Mouse (Mus musculus) kidney, embryonic 15.5 days (tissue): ENCODE results near the gene Bcl11a. TPM values are rescaled to one million over a fixed set of nuclear protein-coding genes. Genes with fewer than 3 reads are reported as not detected.

ENCODE experiments used
- ATAC-seq: fragments of 200-750 bp; cut with Nextera tagmentation; replicated peaks from 2 replicates; pipeline ENCODE4 v1.8.0; 2017; ENCODE audit warnings: moderate TSS enrichment; ENCODE audit not compliant: low FRiP score
- H3K27ac ChIP-seq: fragments of 300-500 bp; sonication (generic); 2 replicates; pipeline ENCODE4 v1.5.1; 2015; ENCODE audit warnings: mild to moderate bottlenecking, inconsistent platforms
- H3K27me3 ChIP-seq: fragments of 300-500 bp; sonication (generic); 2 replicates; pipeline ENCODE4 v1.6.1; 2015; ENCODE audit warnings: inconsistent platforms
- H3K36me3 ChIP-seq: fragments of 300-500 bp; sonication (generic); 2 replicates; pipeline ENCODE4 v1.6.1; 2015; ENCODE audit warnings: inconsistent platforms
- H3K4me1 ChIP-seq: fragments of 300-500 bp; sonication (generic); 2 replicates; pipeline ENCODE4 v1.6.1; 2015; ENCODE audit warnings: inconsistent platforms
- H3K4me2 ChIP-seq: fragments of 300-500 bp; sonication (generic); 2 replicates; pipeline ENCODE4 v1.6.1; 2015; ENCODE audit warnings: moderate library complexity, mild to moderate bottlenecking, inconsistent platforms
- H3K4me3 ChIP-seq: fragments of 300-500 bp; sonication (generic); replicated peaks from 2 replicates; pipeline ENCODE4 v1.5.1; 2015; ENCODE audit warnings: mild to moderate bottlenecking, inconsistent platforms
- H3K9ac ChIP-seq: fragments of 300-500 bp; sonication (generic); 2 replicates; pipeline ENCODE4 v1.6.1; 2015; ENCODE audit warnings: mild to moderate bottlenecking, inconsistent platforms
- H3K9me3 ChIP-seq: fragments of 300-500 bp; sonication (generic); replicated peaks from 2 replicates; pipeline ENCODE4 v1.6.1; 2016; ENCODE audit warnings: inconsistent platforms
- WGBS: fragments of 180-500 bp; shearing (Covaris S2); methylation state at CpG from one replicate; pipeline ENCODE4 v1.1.7; 2015; ENCODE audit warnings: mixed read lengths; 5-methylcytosine and 5-hydroxymethylcytosine counted together
- polyA plus RNA-seq: library from polyadenylated mRNA; unstranded; fragments of >200 nt; fragmentation: Nextera tagmentation; extraction: Ambion mirVana; gene quantifications from 2 replicates; pipeline ENCODE4 v1.2.1, GENCODE M21; 2015

The Bcl11a gene
- polyA plus RNA-seq, 1 experiment from 2014 or later = 3.6 TPM

GRCm38 (mm10) chr11:24149462-24150220 lies 71.8 kb downstream of the Bcl11a start:
- H3K27ac ChIP-seq = no peak overlapping the region
- no peak overlapping the region for H3K4me2 ChIP-seq
- no peaks in the 10 kb centered on the region for H3K27me3 ChIP-seq
- no peak overlapping the region for H3K9ac ChIP-seq
- ATAC-seq = no peak
- H3K4me1 ChIP-seq = peaks cover 15% of the 10 kb centered on the region
- H3K9me3 ChIP-seq = no peaks in the 10 kb centered on the region
- no peaks in the 10 kb centered on the region for H3K36me3 ChIP-seq
- no peak overlapping the region for H3K4me3 ChIP-seq
- 67% methylated on average over 9 of the region's 9 CpGs for WGBS

- Histone ChIP-seq H3K9ac (no peak overlapping the region), H3K27me3 (no peaks in the 10 kb centered on the region), H3K27ac (no peak overlapping the region), H3K9me3 (no peaks in the 10 kb centered on the region), H3K36me3 (no peaks in the 10 kb centered on the region), H3K4me3 (no peak overlapping the region), H3K4me1 (peaks cover 5% of the 10 kb centered on the region; the same call in 1 of the 2 replicates), H3K4me2 (no peak overlapping the region)
- 84% methylated on average over 7 of the region's 7 CpGs for WGBS
- no peak for ATAC-seq
Measured at GRCm38 (mm10) chr11:24152076-24152784, 74.4 kb downstream of the Bcl11a start.

GRCm38 (mm10) chr11:24153049-24153448 lies 75.2 kb downstream of the Bcl11a start:
- H3K4me3 ChIP-seq = no peak overlapping the region
- H3K36me3 ChIP-seq = no peaks in the 10 kb centered on the region
- ATAC-seq = 0 out of 2 replicates have a peak, but pooled peaks have one; percentile 49
- no peak overlapping the region for H3K4me2 ChIP-seq
- no peak overlapping the region for H3K27ac ChIP-seq
- H3K9ac ChIP-seq = no peak overlapping the region
- WGBS = 60% methylated on average over 10 of the region's 10 CpGs
- no peaks in the 10 kb centered on the region for H3K9me3 ChIP-seq
- peaks cover 5% of the 10 kb centered on the region; the same call in 1 of the 2 replicates for H3K4me1 ChIP-seq
- no peaks in the 10 kb centered on the region for H3K27me3 ChIP-seq

- Histone ChIP-seq H3K27ac (no peak overlapping the region), H3K4me1 (no peaks in the 10 kb centered on the region; the same call in 1 of the 2 replicates), H3K4me2 (no peak overlapping the region), H3K27me3 (no peaks in the 10 kb centered on the region), H3K36me3 (no peaks in the 10 kb centered on the region), H3K9me3 (no peaks in the 10 kb centered on the region), H3K4me3 (no peak overlapping the region), H3K9ac (no peak overlapping the region)
- ATAC-seq = no peak
- WGBS = 39% methylated on average over 9 of the region's 9 CpGs
Measured at GRCm38 (mm10) chr11:24158026-24158425, 80.2 kb downstream of the Bcl11a start.

- H3K4me2 ChIP-seq = no peak overlapping the region
- H3K27ac ChIP-seq = no peak overlapping the region
- no peak for ATAC-seq
- 94% methylated on average over 2 of the region's 2 CpGs for WGBS
- H3K9ac ChIP-seq = no peak overlapping the region
- H3K27me3 ChIP-seq = no peaks in the 10 kb centered on the region
- no peaks in the 10 kb centered on the region; the same call in 1 of the 2 replicates for H3K4me1 ChIP-seq
- no peak overlapping the region for H3K4me3 ChIP-seq
- H3K36me3 ChIP-seq = no peaks in the 10 kb centered on the region
- H3K9me3 ChIP-seq = no peaks in the 10 kb centered on the region
Measured at GRCm38 (mm10) chr11:24159656-24160055, 81.8 kb downstream of the Bcl11a start.

- WGBS = 83% methylated on average over 2 of the region's 2 CpGs
- Histone ChIP-seq H3K4me1 (no peaks in the 10 kb centered on the region; the same call in 1 of the 2 replicates), H3K4me3 (no peak overlapping the region), H3K4me2 (no peak overlapping the region), H3K9me3 (no peaks in the 10 kb centered on the region), H3K9ac (no peak overlapping the region), H3K36me3 (no peaks in the 10 kb centered on the region), H3K27ac (no peak overlapping the region), H3K27me3 (no peaks in the 10 kb centered on the region)
- ATAC-seq = no peak
Measured at GRCm38 (mm10) chr11:24161458-24161857, 83.6 kb downstream of the Bcl11a start.

GRCm38 (mm10) chr11:24162056-24162455 lies 84.2 kb downstream of the Bcl11a start:
- H3K36me3 ChIP-seq = no peaks in the 10 kb centered on the region
- H3K27ac ChIP-seq = no peak overlapping the region
- H3K4me3 ChIP-seq = no peak overlapping the region
- H3K4me1 ChIP-seq = no peaks in the 10 kb centered on the region; the same call in 1 of the 2 replicates
- H3K9ac ChIP-seq = no peak overlapping the region
- 59% methylated on average over 7 of the region's 7 CpGs for WGBS
- H3K27me3 ChIP-seq = no peaks in the 10 kb centered on the region
- H3K9me3 ChIP-seq = no peaks in the 10 kb centered on the region
- ATAC-seq = no peak
- H3K4me2 ChIP-seq = no peak overlapping the region

- no peaks in the 10 kb centered on the region for H3K27me3 ChIP-seq
- H3K4me3 ChIP-seq = no peak overlapping the region
- WGBS = 95% methylated on average over 8 of the region's 8 CpGs
- H3K9ac ChIP-seq = no peak overlapping the region
- no peak for ATAC-seq
- no peaks in the 10 kb centered on the region for H3K9me3 ChIP-seq
- no peak overlapping the region for H3K4me2 ChIP-seq
- H3K27ac ChIP-seq = no peak overlapping the region
- H3K36me3 ChIP-seq = no peaks in the 10 kb centered on the region
- no peaks in the 10 kb centered on the region; the same call in 1 of the 2 replicates for H3K4me1 ChIP-seq
Measured at GRCm38 (mm10) chr11:24163072-24163471, 85.2 kb downstream of the Bcl11a start.

GRCm38 (mm10) chr11:24164065-24164464 lies 86.2 kb downstream of the Bcl11a start:
- Histone ChIP-seq H3K4me2 (no peak overlapping the region), H3K27ac (no peak overlapping the region), H3K9me3 (no peaks in the 10 kb centered on the region), H3K27me3 (no peaks in the 10 kb centered on the region), H3K4me3 (no peak overlapping the region), H3K4me1 (no peaks in the 10 kb centered on the region; the same call in 1 of the 2 replicates), H3K9ac (no peak overlapping the region), H3K36me3 (no peaks in the 10 kb centered on the region)
- WGBS = 95% methylated on average over 26 of the region's 26 CpGs
- ATAC-seq = no peak

GRCm38 (mm10) chr11:24171675-24172285 lies 93.9 kb downstream of the Bcl11a start:
- Histone ChIP-seq H3K27ac (no peak overlapping the region), H3K9ac (no peak overlapping the region), H3K4me3 (no peak overlapping the region), H3K27me3 (peaks cover 2% of the 10 kb centered on the region; the same call in 1 of the 2 replicates), H3K36me3 (no peaks in the 10 kb centered on the region), H3K4me1 (no peaks in the 10 kb centered on the region), H3K9me3 (no peaks in the 10 kb centered on the region), H3K4me2 (no peak overlapping the region)
- 75% methylated on average over 5 of the region's 5 CpGs for WGBS
- ATAC-seq = no peak

- Histone ChIP-seq H3K9ac (no peak overlapping the region), H3K36me3 (no peaks in the 10 kb centered on the region), H3K27ac (no peak overlapping the region), H3K9me3 (no peaks in the 10 kb centered on the region), H3K4me3 (no peak overlapping the region), H3K27me3 (peaks cover 2% of the 10 kb centered on the region; the same call in 1 of the 2 replicates), H3K4me1 (no peaks in the 10 kb centered on the region), H3K4me2 (no peak overlapping the region)
- 95% methylated on average over 17 of the region's 17 CpGs for WGBS
- no peak for ATAC-seq
Measured at GRCm38 (mm10) chr11:24172585-24172984, 94.7 kb downstream of the Bcl11a start.
